Mouse (Mus musculus) layer of hippocampus, postnatal 25 days (tissue): ENCODE results near the gene Nrarp. TPM values are rescaled to one million over a fixed set of nuclear protein-coding genes. Genes with fewer than 3 reads are reported as not detected.

ENCODE experiments used
- DNase-seq, 2 experiments: peaks; one replicate each; pipeline ENCODE4 v3.0.0; 2022; ENCODE audit warnings: mixed read lengths in 2 of 2, low spot score in 1 of 2; ENCODE audit errors: extremely low spot score in 1 of 2
- total RNA-seq, 2 experiments: library from RNA; stranded (reverse); gene quantifications; 2 replicates each; pipeline ENCODE4 v1.2.3; 2021

Gene Nrarp
- total RNA-seq, 2 experiments from 2014 or later, result 27.5 to 35.7 TPM

DNA sequence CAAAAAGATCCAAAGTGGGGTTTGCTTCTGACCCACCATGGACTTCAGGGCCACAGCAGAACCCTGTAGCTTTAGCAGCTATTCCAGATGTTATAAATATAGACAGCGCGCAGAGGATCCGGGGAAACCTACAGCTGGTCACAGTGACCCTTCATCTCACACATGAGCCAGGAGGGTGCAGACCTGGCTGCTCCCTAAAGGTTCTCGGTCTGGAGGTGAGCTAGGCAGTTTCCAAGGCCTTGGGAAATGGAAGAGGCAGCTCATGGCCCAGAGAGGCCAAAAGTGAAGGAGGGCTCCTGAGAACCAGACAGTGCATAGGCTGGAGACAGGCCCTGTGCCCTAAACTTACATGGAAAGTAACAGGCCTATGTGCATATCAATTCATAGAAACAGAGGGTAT lies 6.7 kb upstream of the Nrarp start:
- no peak for DNase-seq

DNA sequence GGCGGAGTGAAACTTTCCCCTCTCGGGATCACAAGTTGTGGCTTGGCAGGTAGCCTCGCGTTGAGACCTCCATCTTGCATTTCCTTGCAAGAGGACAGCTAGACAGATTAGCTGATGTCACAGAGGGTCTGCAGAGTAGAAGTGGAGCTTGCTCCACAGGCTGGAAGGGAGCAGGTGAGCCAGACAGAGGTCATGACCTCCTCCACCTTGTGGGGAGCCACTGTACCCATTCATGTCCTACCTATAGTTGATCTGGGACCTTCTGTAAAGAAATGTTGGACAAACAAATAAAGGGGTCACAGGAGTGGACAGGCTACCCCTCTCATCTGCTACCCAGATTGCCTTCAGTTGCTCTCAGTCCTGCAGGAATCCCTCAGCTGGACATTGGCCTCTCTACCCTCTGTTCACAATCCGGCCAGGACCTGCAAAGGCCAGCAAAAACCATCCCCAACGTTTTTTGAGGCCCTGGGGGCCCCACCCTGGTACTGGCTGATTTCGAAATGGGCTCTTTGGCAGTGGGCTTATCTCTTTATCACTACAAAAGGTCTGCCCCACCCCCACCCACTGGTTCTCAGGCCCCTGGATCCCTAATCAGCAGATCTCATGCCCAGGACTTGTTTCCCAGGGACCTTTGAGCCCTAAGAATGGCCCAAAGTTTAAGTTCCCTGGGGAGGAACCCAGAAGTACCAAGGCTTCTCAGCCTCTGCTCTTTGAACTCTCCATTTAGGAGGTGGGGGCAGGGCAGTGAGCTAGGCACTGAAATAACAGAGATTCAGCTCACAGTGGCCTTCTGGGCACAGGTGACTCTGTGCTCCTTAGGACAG lies 5.5 kb upstream of the Nrarp start:
- no peak for DNase-seq

DNA sequence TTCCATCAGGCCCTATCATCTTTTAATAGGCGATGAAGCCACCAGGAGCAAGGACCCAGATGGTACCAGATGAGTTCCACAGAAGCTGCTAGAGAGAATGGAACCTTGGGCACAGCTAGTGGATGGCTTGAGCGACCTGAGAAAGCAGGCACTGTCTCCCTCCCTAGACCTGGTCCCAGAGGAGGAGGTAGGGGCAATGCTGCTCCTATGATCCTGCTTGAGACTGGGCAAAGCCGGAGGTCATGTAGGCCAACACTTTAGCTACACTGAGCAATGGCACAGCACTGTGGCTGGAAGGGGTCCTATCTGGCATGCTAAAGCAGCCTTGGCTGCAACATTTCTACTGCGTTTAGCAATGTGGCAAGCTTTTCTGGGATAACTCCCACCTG lies 4.9 kb upstream of the Nrarp start:
- no peak for DNase-seq

DNA sequence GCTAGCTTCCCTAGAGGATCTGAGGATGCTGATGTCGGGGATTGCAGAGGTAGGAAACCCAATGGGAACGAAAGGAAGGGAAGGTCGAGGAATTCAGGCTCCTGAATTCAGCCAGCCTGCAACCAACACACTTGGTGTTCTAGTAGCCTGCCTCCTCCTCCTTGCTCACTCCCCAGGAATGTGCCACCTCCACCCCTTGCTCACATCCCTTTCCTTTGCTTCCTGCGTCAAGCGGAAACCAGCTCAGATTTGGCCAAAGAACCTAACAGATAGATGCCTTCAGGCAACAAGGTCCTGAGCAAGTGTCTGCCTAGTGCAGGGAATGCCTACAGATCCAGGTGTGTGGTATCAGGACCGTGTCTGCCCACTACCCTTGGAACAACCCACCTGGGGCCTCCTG lies 4.0 kb upstream of the Nrarp start:
- no peak for DNase-seq

- no peak for DNase-seq
These were observed 3.5 kb upstream of the Nrarp start for GRCm38 (mm10) chr2:25177076-25177475.

- DNase-seq, result peak in 1 of 2 experiments; percentile 35
These were observed 2.9 kb upstream of the Nrarp start for GRCm38 (mm10) chr2:25177685-25178084.

DNA sequence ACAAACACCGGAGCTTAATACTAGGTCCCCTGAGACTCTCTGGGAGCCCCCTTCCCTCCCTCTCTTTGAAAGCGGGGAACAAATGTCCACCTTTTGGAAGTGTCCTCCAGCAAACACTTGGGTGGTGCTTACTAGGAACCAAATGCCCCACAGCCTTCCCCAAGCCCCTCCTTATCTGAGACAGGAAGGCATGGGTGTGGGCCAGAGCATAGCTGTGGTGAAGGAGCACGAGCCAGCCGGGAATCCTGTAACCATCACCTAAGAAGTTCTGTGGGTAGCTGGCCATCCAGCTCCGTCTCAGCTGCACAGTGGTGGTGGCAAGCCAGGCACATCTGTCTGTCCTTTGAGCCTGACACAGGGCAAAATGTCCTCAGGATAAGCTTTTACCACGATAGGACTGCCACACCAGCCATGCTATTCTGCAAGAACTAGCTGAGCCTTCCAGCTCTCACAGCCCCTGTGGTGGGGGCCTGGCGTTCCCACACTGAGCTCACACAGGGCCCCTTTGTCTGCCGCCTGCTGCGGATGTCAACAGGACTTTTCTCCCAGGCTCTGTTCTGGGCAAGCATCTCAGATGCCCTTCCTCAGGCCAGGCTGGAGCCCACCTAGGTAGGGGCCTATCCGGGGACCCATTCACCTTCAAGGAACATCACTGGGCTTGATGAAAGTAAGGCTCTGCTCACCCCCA lies 2.1 kb upstream of the Nrarp start:
- no peak for DNase-seq

- DNase-seq, result no peak
These were observed 866 bp upstream of the Nrarp start for GRCm38 (mm10) chr2:25179566-25180217.

DNA sequence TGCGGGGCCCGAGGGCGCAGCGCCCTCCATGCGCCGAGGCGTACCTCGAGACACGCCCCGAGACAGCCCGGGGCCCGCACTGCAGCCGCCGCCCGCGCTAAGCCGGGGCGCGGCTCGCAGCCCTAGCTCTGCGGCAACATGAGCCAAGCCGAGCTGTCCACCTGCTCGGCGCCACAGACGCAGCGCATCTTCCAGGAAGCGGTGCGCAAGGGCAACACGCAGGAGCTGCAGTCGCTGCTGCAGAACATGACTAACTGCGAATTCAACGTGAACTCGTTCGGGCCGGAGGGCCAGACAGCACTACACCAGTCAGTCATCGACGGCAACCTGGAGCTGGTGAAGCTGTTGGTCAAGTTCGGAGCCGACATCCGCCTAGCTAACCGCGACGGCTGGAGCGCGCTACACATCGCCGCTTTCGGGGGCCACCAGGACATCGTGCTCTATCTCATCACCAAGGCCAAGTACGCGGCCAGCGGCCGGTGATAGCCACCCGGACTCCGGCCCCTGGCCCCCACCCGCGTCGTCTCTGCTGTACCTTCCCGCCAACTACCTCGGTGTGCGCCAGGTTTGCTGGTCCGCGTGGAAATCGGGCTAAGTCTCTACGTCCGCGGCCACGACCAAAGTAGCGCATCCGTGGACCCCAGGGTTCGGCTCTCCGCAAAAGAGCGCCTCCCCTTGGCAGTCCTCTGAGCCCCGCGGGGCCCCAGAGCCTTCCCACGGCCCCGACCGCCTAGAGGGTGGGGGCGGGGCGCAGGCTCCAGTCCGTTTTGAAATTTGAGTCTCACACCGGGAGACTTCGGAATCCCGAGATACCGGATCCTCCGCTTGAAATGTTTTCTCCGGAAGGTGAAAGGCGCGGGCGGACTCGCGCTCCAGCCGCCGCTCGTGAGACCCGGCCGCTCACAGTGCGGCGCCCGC lies 674 bp downstream of the Nrarp start:
- DNase-seq, result peak in 1 of 2 experiments; percentile 32

GRCm38 (mm10) chr2:25181891-25182397 lies 1.4 kb downstream of the Nrarp start:
- DNase-seq, result no peak

GRCm38 (mm10) chr2:25182664-25183063 lies 2.1 kb downstream of the Nrarp start:
- DNase-seq, result no peak

- DNase-seq, result no peak
These were observed 2.8 kb downstream of the Nrarp start for GRCm38 (mm10) chr2:25183336-25183735.

DNA sequence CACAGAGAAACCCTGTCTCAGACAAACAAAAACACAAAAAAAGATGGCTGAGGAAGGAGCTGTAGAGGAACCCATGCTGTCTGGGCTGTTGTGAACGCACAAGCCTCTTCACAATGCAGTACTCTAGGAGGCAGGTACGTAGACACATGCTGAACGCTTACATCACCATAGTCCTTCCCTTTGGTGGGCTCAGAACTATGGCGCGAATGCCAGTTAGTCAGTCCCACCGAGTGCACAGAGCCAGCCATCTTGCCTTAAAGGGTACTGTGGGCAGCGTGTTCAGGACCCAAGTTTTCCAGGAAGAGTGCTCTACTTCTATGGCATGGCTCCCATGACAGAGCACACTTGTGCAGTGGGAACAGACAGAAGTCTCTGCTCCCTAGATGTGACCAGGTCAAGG lies 3.9 kb downstream of the Nrarp start:
- no peak for DNase-seq

GRCm38 (mm10) chr2:25185625-25186574 lies 5.3 kb downstream of the Nrarp start:
- no peak for DNase-seq

- no peak for DNase-seq
These were observed 6.0 kb downstream of the Nrarp start for GRCm38 (mm10) chr2:25186575-25186930.

GRCm38 (mm10) chr2:25187841-25188240 lies 7.3 kb downstream of the Nrarp start:
- DNase-seq, result no peak

- peak; percentile 56 to 82 for DNase-seq
These were observed 12.8 kb downstream of the Nrarp start for GRCm38 (mm10) chr2:25193330-25193770.

GRCm38 (mm10) chr2:25194006-25194405 lies 13.4 kb downstream of the Nrarp start:
- no peak for DNase-seq
